Mouse (Mus musculus) gastrocnemius, adult 8-10 months (tissue): ENCODE measurements around the gene Cyp26c1. TPM values are rescaled to one million over a fixed set of nuclear protein-coding genes. Genes with fewer than 3 reads are reported as not detected.

Experiments used
- DNase-seq, 2 experiments: peaks; one replicate each; pipeline ENCODE4 v3.0.0; 2022; ENCODE audit warnings: low spot score in 2 of 2
- total RNA-seq, 4 experiments: library from RNA; stranded (reverse); gene quantifications; 2 replicates each; pipeline ENCODE4 v1.2.4; 2022

Gene Cyp26c1
- total RNA-seq: not detected

- DNase-seq: no peak
Observed at GRCm38 (mm10) chr19:37685281-37685680, at the start of gene Cyp26c1. Cyp26c1 (plus strand) TSS chr19:37685581.

- DNase-seq: no peak
Observed at GRCm38 (mm10) chr19:37647994-37648393, 37.4 kb upstream of the Cyp26c1 start.

- DNase-seq: no peak
Observed at GRCm38 (mm10) chr19:37650526-37650925, 34.9 kb upstream of the Cyp26c1 start.

- no peak for DNase-seq
Observed at GRCm38 (mm10) chr19:37654012-37654411, 31.4 kb upstream of the Cyp26c1 start.

GRCm38 (mm10) chr19:37656441-37656840, 28.9 kb upstream of the Cyp26c1 start:
- DNase-seq: no peak

- DNase-seq: no peak
Observed at GRCm38 (mm10) chr19:37665256-37665655, 20.1 kb upstream of the Cyp26c1 start.

GRCm38 (mm10) chr19:37667855-37668594, 17.4 kb upstream of the Cyp26c1 start:
- no peak for DNase-seq

GRCm38 (mm10) chr19:37668657-37669056, 16.7 kb upstream of the Cyp26c1 start:
- no peak for DNase-seq

GRCm38 (mm10) chr19:37669486-37669885, 15.9 kb upstream of the Cyp26c1 start:
- no peak for DNase-seq

- DNase-seq: no peak
Observed at GRCm38 (mm10) chr19:37673393-37673792, 12.0 kb upstream of the Cyp26c1 start.

GRCm38 (mm10) chr19:37686347-37686746, 966 bp downstream of the Cyp26c1 start:
- no peak for DNase-seq

- no peak for DNase-seq
Observed at GRCm38 (mm10) chr19:37686941-37687850, 1.8 kb downstream of the Cyp26c1 start.

GRCm38 (mm10) chr19:37689478-37689877, 4.1 kb downstream of the Cyp26c1 start:
- no peak for DNase-seq

- DNase-seq: no peak
Observed at GRCm38 (mm10) chr19:37690716-37691115, 5.3 kb downstream of the Cyp26c1 start.

- no peak for DNase-seq
Observed at GRCm38 (mm10) chr19:37692879-37693278, 7.5 kb downstream of the Cyp26c1 start.

GRCm38 (mm10) chr19:37695146-37695545, 9.8 kb downstream of the Cyp26c1 start:
- no peak for DNase-seq

- no peak for DNase-seq
Observed at GRCm38 (mm10) chr19:37695762-37696602, 10.6 kb downstream of the Cyp26c1 start.

- DNase-seq: no peak
Observed at GRCm38 (mm10) chr19:37696603-37697334, 11.4 kb downstream of the Cyp26c1 start.

GRCm38 (mm10) chr19:37697335-37697636, 11.9 kb downstream of the Cyp26c1 start:
- no peak for DNase-seq

GRCm38 (mm10) chr19:37697651-37698272, 12.4 kb downstream of the Cyp26c1 start, which contains the start of gene Cyp26a1:
Cyp26a1 (plus strand) TSS chr19:37697798.
- DNase-seq: no peak
